Mouse (Mus musculus) gastrocnemius, postnatal 25 days (tissue): ENCODE data around the gene Kmt2b. TPM values are rescaled to one million over a fixed set of nuclear protein-coding genes. Genes with fewer than 3 reads are reported as not detected.

Source experiments
- DNase-seq: peaks from one replicate; pipeline ENCODE4 v3.0.0; 2022
- long read RNA-seq, 2 experiments: library from polyadenylated mRNA; stranded (forward); transcript quantifications; one replicate each; pipeline ENCODE4 v2.0.0; 2021
- total RNA-seq, 2 experiments: library from RNA; stranded (reverse); gene quantifications; 1 replicate in 1 of 2; 2 replicates in 1 of 2; pipeline ENCODE4 v1.2.3; 2021

Kmt2b gene
- total RNA-seq, result 10 to 100 TPM; 12.3 to 14.0 TPM
- long read RNA-seq, experiment 1, partial matches to known transcripts, result 3 of 3 reads
- long read RNA-seq, experiment 1, other reads (novel, unspliced or antisense), result 0 of 3 reads
- long read RNA-seq, experiment 2, partial matches to known transcripts, result 4 of 6 reads
- long read RNA-seq, experiment 2, other reads (novel, unspliced or antisense), result 2 of 6 reads

DNA sequence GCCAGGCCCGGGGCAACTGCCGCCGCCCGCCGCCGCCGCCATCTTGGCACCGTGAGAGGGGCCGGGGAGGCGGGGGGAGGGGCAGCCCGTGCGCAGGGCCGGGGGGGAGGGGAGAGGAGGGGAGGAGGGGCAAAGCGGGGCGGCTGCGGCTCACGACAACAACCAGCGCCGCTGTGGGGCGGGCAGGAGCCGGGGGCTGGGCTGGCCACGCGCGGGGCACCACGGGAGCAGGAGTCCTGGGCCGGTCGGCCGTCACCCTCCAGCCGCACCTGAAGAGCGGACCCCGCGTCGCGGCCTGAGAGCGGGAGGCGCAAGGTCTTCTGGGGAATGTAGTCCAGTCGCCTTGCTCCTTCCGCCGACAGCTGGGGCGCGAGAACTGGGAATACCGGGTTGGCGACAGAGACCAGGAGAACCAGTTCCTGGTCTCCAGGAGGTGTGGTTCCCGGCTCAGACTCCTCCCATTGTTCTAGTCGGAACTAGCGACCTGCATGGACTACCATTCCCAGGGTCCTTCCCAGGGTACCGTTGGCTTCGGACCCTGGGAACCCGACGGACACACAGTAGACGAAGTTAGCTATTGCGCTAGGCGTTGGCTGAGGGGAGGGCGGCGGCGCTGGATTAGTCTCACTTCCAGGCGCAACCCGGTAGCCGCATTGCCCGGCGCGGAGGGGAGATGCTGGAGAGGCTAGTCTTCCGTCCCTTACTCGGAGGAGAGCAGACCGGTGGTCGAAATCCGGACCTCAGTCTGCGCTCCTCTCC, at the start of gene Kmt2b:
Gene Kmt2b, minus strand, starts transcription at position 51 of the 759 bp plus-strand sequence.
- DNase-seq, result peak; percentile 98

DNA sequence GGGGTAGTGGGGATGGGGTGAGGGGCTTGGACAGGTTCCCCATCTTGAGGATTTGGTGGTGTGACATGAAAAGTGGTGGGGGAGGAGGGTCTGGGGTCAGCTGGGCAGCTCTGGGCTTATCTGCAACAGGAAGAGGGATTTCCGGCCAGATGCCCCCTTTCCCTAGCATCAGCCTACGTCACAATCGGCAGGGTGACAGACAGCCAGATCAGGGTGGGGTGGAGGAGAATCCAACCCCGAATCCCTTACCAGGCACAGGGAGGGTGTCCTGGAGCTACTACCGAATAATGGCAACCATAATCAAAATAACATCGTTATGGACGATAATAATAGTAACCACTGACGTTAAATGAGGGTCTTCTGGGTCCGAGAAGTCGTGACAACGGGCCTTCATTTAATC, 47.9 kb upstream of the Kmt2b start:
- DNase-seq, result no peak

DNA sequence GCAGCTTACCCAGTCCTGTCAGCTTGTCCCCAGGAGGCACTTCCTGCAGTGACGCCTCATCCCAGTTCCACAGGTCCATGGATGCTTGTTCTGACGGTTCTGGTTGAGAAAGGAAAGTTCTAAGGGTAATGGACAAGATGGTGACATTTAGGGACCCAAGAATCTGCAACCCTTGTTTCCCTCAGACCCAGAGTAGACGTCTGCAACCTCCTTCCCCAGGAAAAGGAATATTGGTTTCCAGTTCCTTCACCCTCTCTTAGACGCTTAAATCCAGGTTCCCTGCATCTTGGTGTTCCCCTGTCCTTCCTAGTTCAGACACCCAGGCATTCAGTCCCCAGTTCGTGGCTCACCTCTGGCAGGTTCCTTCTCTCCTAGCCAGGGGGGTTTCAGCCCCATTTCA, 47.2 kb upstream of the Kmt2b start, which contains the start of gene Etv2:
Gene Etv2, minus strand, starts transcription at position 101 of the 400 bp plus-strand sequence.
- no peak for DNase-seq

DNA sequence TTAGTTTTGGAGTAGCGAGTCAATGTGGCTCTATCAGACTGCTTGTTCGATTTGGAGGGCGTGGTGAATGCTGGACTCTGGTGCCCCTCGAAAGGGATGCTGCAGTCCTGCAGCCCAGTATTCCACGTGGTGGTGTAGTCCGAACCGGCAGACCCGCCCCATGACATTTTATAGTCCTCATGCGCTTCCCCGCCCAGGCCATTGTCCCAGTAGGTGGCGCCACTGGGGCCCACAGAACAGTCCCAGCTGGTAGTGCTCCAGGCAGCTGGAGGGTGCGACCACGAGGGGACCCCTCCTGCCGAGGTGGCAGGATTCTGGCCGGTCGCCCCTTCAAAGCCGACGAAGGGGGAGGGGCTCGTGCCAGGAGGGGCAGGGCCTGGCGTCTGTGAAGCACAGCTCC, 46.1 kb upstream of the Kmt2b start:
- no peak for DNase-seq

DNA sequence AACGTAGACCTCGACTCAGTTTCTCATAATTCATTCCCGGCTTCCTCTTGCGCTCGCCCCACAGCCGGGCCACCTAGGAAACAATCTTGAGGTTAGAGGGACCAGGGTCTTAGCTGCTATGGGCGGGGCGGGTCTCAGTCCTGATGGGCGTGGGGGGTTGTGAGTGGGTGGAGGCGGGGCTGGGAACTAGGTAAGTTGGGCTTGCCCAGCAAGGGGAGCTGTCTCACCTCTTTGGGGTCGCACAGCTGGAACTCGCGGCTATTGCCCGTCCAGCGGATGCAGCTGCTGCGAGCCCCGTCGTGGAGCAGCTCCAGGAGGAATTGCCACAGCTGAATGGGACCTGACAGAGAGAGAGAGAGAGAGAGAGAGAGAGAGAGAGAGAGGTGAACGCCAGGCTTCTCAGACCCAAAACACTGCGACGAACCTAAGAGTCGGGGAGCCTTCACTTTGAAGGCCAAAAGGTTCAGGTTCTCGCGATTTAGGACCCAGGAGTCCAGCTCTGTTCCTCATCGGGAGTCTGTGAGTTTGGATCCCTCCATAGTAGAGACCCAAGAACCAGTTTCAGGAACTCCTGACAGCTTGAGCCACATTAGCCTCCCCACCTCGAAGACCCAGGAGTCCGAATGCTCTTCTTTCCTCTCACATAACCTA, 45.4 kb upstream of the Kmt2b start:
- no peak for DNase-seq

DNA sequence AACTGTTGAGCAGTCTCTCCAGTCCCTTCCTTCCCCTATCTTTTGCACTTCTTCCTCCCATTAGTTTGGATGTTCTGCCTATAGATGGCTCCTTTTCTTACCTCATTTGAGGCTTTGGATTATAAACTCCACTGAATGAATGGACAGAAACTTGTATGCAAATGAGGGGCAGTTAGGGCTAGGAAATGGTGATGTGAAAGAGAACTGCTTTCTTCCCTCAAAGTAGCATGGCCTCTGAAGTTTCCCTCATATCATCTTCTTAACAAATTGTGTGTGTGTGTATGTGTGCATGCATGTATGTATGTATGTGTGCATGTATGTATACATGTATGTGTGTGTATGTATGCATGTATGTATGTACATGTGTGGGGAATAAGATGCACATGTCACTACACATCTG, 40.5 kb upstream of the Kmt2b start:
- DNase-seq, result no peak

DNA sequence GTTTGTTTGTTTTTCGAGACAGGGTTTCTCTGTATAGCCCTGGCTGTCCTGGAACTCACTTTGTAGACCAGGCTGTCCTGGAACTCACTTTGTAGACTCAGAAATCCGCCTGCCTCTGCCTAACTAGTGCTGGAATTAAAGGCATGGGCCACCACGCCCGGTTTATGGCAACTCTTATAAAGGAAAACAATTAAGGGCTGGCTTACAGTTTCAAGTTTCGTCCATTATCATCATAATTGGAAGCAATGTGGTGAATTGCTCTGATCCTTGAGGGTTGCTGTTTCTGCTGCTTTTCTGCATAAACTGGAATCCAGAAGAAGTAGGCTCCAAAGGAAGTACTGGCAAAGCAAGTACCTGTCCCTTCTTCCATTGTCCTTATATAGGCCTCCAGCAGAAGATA, 38.1 kb upstream of the Kmt2b start:
- DNase-seq, result no peak

DNA sequence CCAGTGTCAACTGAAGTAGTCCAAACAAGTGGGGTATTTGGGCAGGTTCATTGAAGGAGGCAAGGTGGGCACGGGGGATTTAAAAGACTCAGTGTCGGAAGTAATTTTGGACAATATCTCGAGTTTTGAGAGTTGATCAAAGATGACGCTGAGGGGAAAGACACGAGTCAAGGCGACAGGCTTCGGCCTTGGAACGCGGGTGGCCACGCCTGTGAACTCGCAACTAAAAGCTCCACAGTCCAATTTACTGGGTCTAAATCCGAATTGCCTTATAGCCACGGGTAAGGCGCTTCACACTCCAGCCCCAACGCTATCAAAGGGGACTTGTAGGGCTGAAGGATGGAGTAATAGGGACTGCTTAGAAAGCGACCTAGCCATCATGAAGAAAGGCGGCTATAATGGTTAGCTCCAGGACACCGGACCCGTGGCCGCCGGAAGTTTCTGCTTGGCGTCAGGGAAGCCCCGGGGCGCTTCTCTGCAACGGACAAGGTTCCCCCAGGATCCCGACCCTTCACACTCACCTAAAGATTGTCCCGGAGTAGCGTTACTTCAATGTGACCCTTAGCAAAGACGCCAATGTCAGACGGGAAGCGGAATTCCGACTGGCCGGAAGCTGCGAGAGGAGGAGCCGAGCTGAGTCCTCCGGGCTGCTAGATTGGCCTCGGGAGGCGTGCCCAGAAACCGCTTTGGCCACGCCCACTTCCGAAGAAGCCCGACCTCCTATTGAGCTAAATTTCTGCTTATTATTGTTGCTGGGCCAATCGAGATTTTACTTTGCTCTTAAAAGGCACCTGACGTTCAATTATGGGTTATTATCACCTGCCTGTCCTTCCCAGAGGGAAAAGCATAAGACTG, 37.2 kb upstream of the Kmt2b start, which contains the start of gene Cox6b1:
Gene Cox6b1, minus strand, starts transcription at position 622 of the 855 bp plus-strand sequence.
- peak; percentile 85 for DNase-seq

DNA sequence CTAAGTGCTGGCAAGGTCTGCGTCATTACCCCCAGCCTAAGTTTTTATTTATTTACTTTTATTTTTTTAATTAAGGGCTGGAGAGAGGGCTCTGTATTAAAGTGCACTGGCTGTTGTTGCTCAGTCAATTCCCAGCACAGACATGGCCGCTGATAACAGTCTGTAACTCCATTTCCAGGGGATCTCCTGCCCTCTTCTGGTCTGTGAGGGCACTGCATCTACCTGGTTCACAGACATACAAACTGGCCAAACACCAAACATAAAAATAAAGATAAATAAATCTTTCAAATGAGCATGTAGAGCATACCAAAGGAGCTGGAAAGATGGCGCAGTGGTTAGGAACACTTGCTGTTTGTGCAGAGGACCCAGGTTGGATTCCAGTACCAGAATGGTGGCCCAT, 30.7 kb upstream of the Kmt2b start:
- DNase-seq, result no peak

DNA sequence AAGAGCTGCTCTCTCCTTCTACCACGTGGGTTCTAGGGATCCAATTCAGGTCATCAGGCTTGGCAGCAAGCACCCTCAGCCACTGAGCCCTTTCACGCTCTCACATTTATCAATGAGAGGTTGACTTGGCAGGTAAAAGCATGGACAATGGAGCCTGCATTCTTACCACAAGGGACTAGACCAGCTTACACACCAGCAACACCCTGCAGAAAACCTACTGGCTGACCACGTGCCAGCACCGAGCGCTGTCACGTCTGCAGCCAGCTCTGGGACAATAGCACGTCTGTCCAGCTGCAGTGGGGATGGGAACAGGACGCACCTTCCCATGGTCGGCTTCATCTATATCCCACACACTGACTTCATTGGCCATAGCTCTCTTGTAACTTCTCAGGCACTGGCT, 30.1 kb upstream of the Kmt2b start:
- no peak for DNase-seq

DNA sequence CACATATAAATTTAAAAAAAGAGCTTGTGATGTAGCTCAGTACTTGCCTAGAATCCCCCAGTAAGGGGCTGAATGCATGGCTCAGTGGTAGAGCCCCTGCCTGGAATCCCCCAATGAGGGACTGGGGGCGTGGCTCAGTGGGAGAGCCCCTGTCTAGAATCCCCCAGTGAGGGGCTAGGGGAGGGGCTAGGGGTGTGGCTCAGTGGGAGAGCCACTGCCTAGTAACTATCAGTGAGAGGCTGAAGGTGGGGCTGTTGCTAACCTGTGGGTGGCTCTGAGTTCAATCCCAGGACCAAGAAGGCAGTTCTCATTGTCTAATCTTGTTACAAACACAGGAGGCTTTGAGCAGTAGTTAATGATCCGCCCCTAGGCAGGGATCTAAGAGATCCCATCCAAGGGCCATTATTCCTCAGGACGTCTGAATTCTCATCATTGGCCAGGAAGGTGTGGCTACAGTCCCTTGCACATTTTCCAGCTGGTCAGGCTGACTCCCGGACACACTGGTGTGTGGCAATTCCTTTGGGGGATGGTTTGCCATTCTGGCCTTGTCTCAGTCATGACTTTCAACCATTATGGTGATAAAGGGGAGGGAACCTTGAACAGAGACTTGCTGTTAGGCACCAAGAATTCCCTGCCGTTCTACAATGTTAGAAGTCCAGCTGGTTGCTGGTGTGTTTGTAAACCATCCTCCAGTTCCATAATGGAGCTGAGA, 26.7 kb upstream of the Kmt2b start:
- DNase-seq, result no peak

DNA sequence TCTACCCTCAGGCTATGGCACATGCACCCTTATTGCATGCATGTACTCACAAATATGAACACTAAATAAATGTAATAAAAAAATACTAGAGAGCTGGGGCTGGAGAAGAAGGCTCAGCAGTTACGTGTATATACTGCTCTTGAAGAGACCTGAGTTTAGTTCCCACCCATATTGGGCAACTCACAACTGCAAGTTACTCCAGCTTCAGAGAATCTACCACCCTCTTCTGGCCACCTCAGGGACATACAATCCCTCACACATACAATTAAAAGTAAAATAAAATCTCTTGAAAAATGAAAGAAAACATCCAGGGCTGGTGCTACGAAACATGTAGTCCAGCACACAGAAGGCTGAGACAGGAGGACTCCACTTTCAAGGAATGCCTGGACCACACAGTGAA, 25.9 kb upstream of the Kmt2b start:
- no peak for DNase-seq

DNA sequence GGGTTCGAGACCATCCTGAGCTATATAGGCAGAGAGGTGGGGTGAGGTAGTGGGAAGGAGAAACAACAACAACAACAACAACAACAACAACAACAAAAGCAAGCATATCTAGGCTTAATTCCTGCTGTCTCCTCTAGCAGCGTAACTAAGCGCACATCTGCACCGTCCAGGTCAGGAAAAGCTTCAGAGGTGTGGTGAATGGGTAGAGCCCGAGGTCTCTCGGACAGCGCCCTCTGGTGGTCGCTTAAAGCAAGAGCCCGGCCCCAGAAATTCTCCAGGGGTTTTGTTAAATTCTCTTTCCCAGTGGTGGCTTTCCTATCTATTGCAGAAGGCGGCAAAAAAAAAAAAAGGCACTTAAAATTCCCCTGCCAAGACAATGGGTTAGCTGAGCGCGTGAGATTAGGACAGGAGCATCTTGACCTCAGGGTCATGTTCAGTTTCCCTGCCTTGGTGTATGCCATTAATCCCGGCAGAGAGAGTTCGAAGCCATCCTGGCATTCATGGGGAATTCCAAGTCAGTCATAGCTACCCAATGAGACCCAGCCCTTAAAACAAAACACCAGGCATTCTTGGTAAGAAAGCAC, 25.1 kb upstream of the Kmt2b start:
- peak; percentile 32 for DNase-seq

DNA sequence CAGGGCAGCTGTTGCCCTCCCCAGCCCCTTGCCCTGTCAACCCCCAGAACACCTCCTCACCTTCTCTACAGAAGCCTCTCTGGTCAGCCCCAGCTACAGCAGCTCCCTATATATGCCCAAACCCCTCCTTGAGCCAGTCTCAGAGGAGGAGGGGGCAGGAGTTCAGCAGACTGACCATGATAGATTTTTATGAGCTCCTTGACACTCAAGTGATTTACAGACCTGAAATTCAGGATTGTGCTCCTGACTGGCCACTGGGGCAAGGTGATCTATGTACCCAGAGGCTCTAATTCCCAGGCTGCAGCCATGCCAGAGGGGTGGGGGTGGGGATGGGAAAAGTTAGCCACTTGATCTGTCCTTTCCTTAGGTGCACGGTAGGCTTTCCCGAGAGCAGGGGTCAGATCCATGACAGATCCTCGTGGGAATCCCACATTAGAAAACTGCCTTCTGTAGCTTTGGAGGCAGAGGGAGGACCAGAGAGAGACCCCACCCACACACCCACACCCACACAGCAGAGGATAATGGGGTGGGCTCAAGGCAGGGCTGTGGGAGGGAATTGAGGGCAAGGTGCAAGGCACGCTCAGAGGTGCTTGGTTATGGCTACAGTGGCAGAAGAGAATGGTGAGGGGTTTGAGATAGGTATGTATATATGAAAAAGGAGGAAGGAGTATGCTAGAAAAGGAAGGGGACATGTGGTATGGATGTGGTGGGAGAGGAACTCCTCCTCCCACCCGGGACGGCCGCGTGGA, 24.3 kb upstream of the Kmt2b start, which contains the start of gene Upk1a:
Gene Upk1a, minus strand, starts transcription at position 194 of the 749 bp plus-strand sequence.
- DNase-seq, result no peak

DNA sequence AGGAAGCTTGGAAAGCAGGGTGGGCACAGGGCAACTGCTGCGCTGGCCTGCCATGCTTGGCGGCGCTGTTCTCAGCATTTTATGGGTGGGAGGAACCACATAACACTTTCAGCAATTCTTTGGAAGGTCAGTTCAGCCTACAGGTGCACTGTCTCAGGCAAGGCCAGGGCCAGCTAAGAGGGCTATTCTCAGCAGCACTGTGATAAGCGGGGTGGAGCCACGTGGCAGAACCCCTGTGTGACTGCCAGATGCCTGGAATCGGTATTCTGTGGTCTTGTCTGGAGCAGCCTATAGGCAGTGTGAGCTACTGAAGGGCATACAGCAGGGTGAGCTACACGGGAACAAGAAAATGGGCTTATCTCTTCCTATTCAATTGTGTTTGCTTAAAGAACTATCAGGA, 21.5 kb upstream of the Kmt2b start:
- no peak for DNase-seq

DNA sequence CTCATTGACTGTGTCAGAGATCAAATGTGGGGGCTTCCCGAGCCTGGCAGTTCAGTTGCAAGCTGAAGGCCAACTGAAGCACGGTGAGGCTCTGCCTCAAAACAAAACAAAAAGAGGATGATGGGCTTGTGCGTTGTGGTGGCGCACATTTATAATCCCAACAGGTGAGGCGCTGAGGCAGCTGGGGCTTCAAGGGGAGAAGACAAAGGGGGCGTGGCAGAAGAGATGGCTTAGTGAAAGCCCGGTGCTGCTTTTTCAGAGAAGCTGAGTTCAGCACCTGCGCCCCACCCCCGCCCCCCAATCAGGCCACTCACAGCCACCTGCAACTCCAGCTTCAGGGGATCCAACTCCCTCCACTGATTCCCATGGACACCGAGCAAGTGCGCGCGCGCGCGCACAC, 19.9 kb upstream of the Kmt2b start:
- no peak for DNase-seq

DNA sequence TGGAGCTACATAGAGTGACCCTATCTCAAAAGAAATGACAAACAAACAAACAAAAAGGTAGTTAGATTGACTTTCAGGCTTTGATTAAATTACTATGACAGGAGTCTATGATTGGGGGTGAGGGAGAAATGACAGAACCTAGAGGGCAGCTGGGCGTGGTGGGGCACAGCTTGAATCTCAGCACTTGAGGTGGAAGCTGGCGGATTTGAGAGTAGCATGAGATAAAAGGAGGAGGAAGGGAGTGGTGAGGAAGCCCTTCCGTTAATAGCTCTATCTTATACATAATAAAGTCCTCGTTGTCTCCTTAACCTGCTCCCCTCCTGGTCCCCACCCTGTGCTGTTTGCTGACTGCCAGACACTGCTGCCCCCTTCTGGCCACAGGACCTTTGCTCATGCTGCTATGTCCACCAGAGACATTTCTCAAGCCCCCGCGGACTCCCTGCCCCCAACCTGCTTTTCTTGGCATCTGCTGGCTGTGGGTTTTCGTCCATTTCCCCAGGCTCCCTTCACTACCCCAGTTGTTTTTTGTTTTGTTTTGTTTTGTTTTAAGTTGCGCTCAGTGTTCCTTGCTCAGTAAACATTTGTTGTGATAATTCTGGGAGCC, 19.3 kb upstream of the Kmt2b start:
- no peak for DNase-seq

DNA sequence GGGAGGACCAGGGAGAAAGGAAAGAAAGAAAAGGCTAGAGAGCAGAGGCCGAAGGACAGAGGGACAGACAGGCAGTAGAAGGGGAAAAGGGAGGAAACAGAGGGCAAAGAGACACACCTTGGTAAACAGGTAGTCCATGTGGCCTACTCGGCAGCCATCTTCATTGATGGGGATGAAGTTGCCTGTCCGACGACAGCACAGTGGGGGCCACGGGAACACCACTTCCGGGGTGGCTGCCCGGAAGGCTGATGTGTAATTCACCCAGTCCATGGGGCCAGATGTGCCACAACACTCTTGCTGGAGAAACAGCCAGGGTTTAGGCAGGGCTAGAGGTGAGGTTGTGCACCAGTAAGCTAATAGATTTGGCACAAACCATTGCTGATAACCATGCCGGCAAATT, 16.4 kb upstream of the Kmt2b start:
- no peak for DNase-seq

DNA sequence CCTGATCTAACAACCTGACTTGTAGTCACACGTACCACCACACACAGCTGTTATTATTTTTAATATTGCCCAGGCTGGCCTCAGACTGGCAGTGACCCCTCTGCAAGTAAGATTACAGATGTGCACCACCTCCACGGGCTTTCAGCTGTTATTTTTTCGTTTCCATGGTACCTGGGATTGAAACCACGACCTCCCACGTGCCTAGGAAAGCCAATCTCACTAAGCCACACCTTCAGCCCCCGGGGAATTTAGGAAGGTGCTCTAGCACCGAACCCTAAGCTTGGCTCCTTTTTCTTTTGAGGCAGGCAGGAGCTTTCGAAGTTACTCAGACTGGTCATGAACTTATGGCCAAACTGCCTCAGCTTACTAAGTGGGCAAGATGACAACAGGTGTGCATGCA, 15.9 kb upstream of the Kmt2b start:
- no peak for DNase-seq

DNA sequence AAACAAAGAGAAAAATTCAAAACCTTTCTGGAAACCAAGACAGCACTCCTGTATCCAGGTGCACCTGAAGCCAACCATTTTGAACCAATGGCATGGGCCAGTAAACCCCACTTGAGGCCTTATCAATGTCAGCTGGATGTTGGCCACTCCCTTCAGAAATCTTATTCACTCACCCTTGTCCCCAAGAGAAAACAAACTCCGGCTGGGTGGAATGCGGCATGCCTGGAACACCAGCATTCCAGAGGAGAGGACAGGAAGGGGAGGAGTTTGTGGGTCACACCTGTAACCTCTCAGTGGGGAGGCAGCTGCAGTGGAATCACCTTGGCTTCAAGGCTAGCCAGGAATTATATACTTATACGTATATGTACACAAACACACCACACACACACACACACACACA, 14.1 kb upstream of the Kmt2b start:
- no peak for DNase-seq
